Mouse (Mus musculus): Measurements from ENCODE around the gene Scand1. TPM values are rescaled to one million over a fixed set of nuclear protein-coding genes. Genes with fewer than 3 reads are reported as not detected.

Scand1 gene
- polyA plus RNA-seq, 1 experiment from 2014 or later: 31.3 TPM

DNA sequence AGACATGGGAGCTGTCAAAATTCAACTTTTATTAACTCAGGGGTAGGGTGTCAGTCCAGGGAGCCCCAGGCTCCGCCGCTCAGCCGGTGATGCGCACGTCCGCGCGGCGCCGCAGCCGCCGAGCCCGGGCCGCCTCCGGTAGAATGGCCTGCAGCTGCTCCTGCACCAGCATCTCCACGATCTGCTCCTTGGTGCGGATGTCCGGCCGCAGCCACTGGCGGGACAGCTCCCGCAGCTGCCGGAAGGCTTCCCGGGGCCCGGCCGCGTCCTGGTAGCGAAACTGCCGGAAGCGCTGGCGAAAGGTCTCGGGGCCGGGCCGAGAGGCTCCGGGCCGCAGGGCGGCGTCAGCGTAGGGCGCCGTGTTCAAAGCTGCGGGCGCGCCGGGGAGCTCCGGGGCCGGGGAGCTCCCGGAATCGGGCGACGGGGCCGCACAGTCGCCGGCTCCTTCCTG is 638 bp downstream of the Scand1 start:
- Histone ChIP-seq H3K4me3 (replicated peaks; ENCODE audit: low read length) (peak overlapping the region; percentile 96), H3K27me3 (ENCODE audit: control insufficient read depth, insufficient read depth, low read length) (no peaks in the 10 kb centered on the region), H3K4me1 (ENCODE audit: control insufficient read depth, insufficient read depth, low read length) (peaks cover 9% of the 10 kb centered on the region), H3K9ac (ENCODE audit: low read length) (peak overlapping the region; percentile 97), H3K36me3 (ENCODE audit: control insufficient read depth, insufficient read depth, low read length) (no peaks in the 10 kb centered on the region), H3K27ac (ENCODE audit: low read length) (peak overlapping the region; percentile 99), H3K9me3 (replicated peaks; ENCODE audit: control insufficient read depth, low read length) (peaks cover 2% of the 10 kb centered on the region; the same call in 1 of the 2 replicates), H3K4me2 (ENCODE audit: low read depth, low read length) (peak overlapping the region; percentile 82)
- ATAC-seq (ENCODE audit: insufficient read depth, low FRiP score): peak; percentile 81
- under 1% methylated on average over 53 of the region's 53 CpGs for WGBS

DNA sequence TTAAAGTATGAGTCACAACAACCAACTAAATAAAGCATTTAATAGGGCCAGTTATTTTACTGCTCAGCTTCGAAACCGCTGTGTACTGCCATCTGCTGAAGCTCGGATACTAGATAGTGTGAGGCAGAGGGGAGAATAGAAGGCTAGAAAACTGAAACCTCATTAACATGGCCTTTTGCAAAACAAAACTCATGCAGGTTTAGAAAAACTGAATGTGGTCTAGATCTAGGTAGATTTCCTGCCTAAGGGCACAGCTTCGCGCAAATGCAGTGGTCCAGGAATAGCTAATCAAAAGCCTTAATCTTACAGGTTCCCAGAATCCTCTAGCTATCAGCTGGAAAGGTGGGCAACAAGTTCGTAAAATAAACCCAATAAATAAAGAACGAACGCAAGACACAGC is 1.1 kb downstream of the Scand1 start:
- no peaks in the 10 kb centered on the region for H3K27me3 ChIP-seq (ENCODE audit: control insufficient read depth, insufficient read depth, low read length)
- 20% methylated on average over 8 of the region's 8 CpGs for WGBS
- peaks cover 2% of the 10 kb centered on the region; the same call in 1 of the 2 replicates for H3K9me3 ChIP-seq (replicated peaks; ENCODE audit: control insufficient read depth, low read length)
- peak overlapping the region; percentile 96 for H3K4me3 ChIP-seq (replicated peaks; ENCODE audit: low read length)
- H3K27ac ChIP-seq (ENCODE audit: low read length): peak overlapping the region; percentile 99
- H3K4me1 ChIP-seq (ENCODE audit: control insufficient read depth, insufficient read depth, low read length): peaks cover 9% of the 10 kb centered on the region
- H3K36me3 ChIP-seq (ENCODE audit: control insufficient read depth, insufficient read depth, low read length): no peaks in the 10 kb centered on the region
- peak overlapping the region; percentile 97 for H3K9ac ChIP-seq (ENCODE audit: low read length)
- no peak for ATAC-seq (ENCODE audit: insufficient read depth, low FRiP score)
- peak overlapping the region; percentile 82 for H3K4me2 ChIP-seq (ENCODE audit: low read depth, low read length)

DNA sequence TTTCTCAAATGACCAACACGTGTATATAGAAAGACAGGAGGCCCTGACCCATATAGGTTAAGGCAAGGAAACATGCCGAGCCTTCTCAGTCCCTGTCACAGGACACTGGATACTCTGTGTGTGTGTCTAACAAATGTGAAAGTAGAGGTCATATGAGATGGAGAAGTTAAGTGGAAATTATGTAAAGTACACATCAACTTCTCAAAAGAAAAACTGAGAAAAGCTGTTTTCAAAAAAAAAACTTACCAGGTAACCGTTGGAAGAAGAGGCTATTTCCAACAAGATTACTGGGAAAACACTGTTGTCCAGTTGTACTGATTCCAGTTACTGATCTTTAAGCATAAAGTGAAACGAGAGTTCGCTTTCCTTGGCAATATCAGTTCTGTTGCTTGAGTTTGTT is 1.6 kb downstream of the Scand1 start:
- no peak for ATAC-seq (ENCODE audit: insufficient read depth, low FRiP score)
- H3K4me3 ChIP-seq (replicated peaks; ENCODE audit: low read length): no peak overlapping the region
- 90% methylated on average over 5 of the region's 5 CpGs for WGBS
- H3K27me3 ChIP-seq (ENCODE audit: control insufficient read depth, insufficient read depth, low read length): no peaks in the 10 kb centered on the region
- H3K27ac ChIP-seq (ENCODE audit: low read length): 0 out of 2 replicates have a peak overlapping the region, but pooled peaks have one; percentile 99
- H3K9ac ChIP-seq (ENCODE audit: low read length): no peak overlapping the region
- H3K9me3 ChIP-seq (replicated peaks; ENCODE audit: control insufficient read depth, low read length): peaks cover 2% of the 10 kb centered on the region; the same call in 1 of the 2 replicates
- peak overlapping the region; percentile 82; the same call in 1 of the 2 replicates for H3K4me2 ChIP-seq (ENCODE audit: low read depth, low read length)
- peaks cover 9% of the 10 kb centered on the region for H3K4me1 ChIP-seq (ENCODE audit: control insufficient read depth, insufficient read depth, low read length)
- H3K36me3 ChIP-seq (ENCODE audit: control insufficient read depth, insufficient read depth, low read length): no peaks in the 10 kb centered on the region

DNA sequence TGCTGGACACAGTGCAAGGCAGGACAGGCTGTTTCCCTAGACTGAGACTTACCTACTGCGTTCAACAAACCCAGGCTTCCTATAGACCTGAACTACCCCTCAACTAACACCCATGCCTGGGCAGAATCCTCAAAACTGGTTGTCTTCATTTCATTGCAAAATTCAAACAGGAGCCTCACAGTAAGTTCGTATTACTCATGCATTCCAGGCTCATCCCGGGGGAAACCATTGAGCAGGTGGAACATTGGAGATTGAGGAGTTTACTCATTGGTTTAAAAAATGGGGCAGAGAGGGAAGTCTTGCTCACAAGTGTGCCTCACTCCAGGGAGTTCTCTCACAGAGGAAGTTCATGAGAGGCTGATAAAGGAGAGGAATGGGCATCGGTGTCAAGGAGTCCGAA is 2.0 kb downstream of the Scand1 start:
- no peak overlapping the region for H3K4me2 ChIP-seq (ENCODE audit: low read depth, low read length)
- H3K27me3 ChIP-seq (ENCODE audit: control insufficient read depth, insufficient read depth, low read length): no peaks in the 10 kb centered on the region
- ATAC-seq (ENCODE audit: insufficient read depth, low FRiP score): no peak

DNA sequence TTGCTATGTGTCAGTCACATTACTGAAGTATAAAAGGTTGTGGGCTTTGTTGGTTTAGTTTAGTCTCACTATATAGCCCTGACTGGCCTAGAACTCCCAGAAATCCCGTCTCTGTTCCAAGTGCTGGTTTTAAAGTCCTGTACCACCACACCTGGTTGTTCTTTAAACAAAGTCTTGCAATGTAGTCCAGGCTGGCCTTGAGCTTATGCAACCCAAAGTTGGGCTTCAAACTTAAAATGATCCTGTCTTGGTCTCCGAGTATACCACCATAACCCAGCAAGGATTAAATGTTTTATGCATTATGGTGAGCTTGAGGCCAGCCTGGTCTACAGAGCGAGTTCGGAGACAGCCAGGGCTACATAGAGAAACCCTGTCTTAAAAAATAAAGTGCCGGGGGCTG is 2.6 kb downstream of the Scand1 start:
- no peak for ATAC-seq (ENCODE audit: insufficient read depth, low FRiP score)
- 91% methylated on average over 5 of the region's 5 CpGs for WGBS
- no peaks in the 10 kb centered on the region for H3K36me3 ChIP-seq (ENCODE audit: control insufficient read depth, insufficient read depth, low read length)
- H3K4me2 ChIP-seq (ENCODE audit: low read depth, low read length): no peak overlapping the region
- H3K4me1 ChIP-seq (ENCODE audit: control insufficient read depth, insufficient read depth, low read length): peaks cover 9% of the 10 kb centered on the region
- no peak overlapping the region for H3K4me3 ChIP-seq (replicated peaks; ENCODE audit: low read length)
- H3K9me3 ChIP-seq (replicated peaks; ENCODE audit: control insufficient read depth, low read length): peaks cover 2% of the 10 kb centered on the region; the same call in 1 of the 2 replicates
- H3K9ac ChIP-seq (ENCODE audit: low read length): no peak overlapping the region
- no peaks in the 10 kb centered on the region for H3K27me3 ChIP-seq (ENCODE audit: control insufficient read depth, insufficient read depth, low read length)
- no peak overlapping the region for H3K27ac ChIP-seq (ENCODE audit: low read length)

More for the DNA sequence above, 2.0 kb downstream of the Scand1 start:
- WGBS: 92% methylated on average over 5 of the region's 5 CpGs
- Histone ChIP-seq H3K9ac (ENCODE audit: low read length) (no peak overlapping the region), H3K9me3 (replicated peaks; ENCODE audit: control insufficient read depth, low read length) (peaks cover 2% of the 10 kb centered on the region; the same call in 1 of the 2 replicates), H3K4me3 (replicated peaks; ENCODE audit: low read length) (no peak overlapping the region), H3K4me1 (ENCODE audit: control insufficient read depth, insufficient read depth, low read length) (peaks cover 9% of the 10 kb centered on the region), H3K36me3 (ENCODE audit: control insufficient read depth, insufficient read depth, low read length) (no peaks in the 10 kb centered on the region), H3K27ac (ENCODE audit: low read length) (no peak overlapping the region)

DNA sequence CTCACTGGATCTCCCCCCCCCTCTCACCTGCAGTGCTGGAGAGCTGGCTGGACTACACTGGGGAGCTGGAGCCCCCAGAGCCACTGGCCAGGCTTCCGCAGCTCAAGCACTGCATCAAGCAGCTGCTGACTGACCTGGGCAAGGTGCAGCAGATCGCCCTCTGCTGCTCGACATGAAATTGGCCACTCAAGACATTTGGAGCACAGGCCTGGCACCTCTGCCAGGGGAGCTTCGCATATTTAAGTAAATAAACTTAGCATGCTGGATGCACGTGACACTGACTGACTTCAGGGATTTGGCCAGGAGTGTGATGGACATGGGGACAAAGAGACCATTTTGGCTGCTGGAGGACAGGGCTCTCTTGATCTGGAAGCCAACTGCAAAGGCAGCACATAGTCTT is 5.2 kb downstream of the Scand1 start:
- Histone ChIP-seq H3K4me3 (replicated peaks; ENCODE audit: low read length) (no peak overlapping the region), H3K4me1 (ENCODE audit: control insufficient read depth, insufficient read depth, low read length) (peaks cover 4% of the 10 kb centered on the region; the same call in 1 of the 2 replicates), H3K9me3 (replicated peaks; ENCODE audit: control insufficient read depth, low read length) (no peaks in the 10 kb centered on the region), H3K27ac (ENCODE audit: low read length) (no peak overlapping the region), H3K9ac (ENCODE audit: low read length) (no peak overlapping the region), H3K4me2 (ENCODE audit: low read depth, low read length) (no peak overlapping the region), H3K36me3 (ENCODE audit: control insufficient read depth, insufficient read depth, low read length) (0 out of 2 replicates have a peak, but pooled peaks cover 2% of the 10 kb centered on the region), H3K27me3 (ENCODE audit: control insufficient read depth, insufficient read depth, low read length) (no peaks in the 10 kb centered on the region)
- no peak for ATAC-seq (ENCODE audit: insufficient read depth, low FRiP score)
- WGBS: 53% methylated on average over 5 of the region's 5 CpGs

DNA sequence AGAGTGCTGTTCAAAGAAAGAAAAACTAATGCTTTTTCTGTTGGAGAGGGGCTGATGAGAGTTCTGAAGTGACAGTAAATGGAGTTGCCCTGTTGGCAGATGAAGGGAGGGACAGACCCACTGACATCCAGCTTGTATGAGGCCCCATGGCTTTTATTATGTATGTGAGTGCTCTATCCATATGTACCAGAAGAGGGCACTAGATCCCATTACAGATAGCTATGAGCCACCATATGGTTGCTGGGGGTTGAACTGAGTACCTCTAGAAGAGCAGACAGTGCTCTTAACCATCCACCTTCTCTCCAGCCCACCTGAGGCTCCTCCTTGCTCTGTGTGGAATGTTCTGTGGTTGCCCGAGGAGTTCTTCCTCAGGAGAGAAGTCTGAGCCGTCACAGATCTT is 6.7 kb downstream of the Scand1 start:
- Histone ChIP-seq H3K9ac (ENCODE audit: low read length) (no peak overlapping the region), H3K27me3 (ENCODE audit: control insufficient read depth, insufficient read depth, low read length) (no peaks in the 10 kb centered on the region), H3K27ac (ENCODE audit: low read length) (no peak overlapping the region), H3K4me2 (ENCODE audit: low read depth, low read length) (no peak overlapping the region), H3K4me3 (replicated peaks; ENCODE audit: low read length) (no peak overlapping the region), H3K4me1 (ENCODE audit: control insufficient read depth, insufficient read depth, low read length) (no peaks in the 10 kb centered on the region), H3K9me3 (replicated peaks; ENCODE audit: control insufficient read depth, low read length) (no peaks in the 10 kb centered on the region), H3K36me3 (ENCODE audit: control insufficient read depth, insufficient read depth, low read length) (0 out of 2 replicates have a peak, but pooled peaks cover 2% of the 10 kb centered on the region)
- ATAC-seq (ENCODE audit: insufficient read depth, low FRiP score): peak; percentile 71
- 87% methylated on average over 2 of the region's 2 CpGs for WGBS

DNA sequence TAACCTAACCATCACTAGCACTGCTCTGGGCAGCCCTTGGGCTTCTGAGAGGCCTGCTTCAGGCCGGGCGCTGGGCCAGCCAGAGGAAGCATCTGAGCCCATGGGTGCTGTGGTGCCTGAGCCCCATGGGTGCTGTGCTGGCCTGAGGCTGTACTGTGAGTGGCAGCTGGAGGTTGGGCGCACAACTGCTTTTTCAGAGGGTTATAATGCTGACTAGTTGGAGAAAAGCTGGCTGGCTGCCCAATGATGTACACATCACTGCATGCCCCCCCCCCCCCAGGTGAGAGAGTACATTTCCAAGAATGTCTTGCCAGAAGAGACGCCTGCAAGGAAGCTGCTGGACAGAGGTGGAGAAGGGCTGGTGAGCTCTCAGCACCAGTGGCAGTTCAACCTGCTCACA is 8.2 kb downstream of the Scand1 start:
- no peak overlapping the region for H3K4me2 ChIP-seq (ENCODE audit: low read depth, low read length)
- 0 out of 2 replicates have a peak, but pooled peaks cover 6% of the 10 kb centered on the region for H3K36me3 ChIP-seq (ENCODE audit: control insufficient read depth, insufficient read depth, low read length)
- H3K27ac ChIP-seq (ENCODE audit: low read length): no peak overlapping the region
- WGBS: 92% methylated on average over 4 of the region's 4 CpGs
- H3K9ac ChIP-seq (ENCODE audit: low read length): no peak overlapping the region
- no peak overlapping the region for H3K4me3 ChIP-seq (replicated peaks; ENCODE audit: low read length)
- no peaks in the 10 kb centered on the region for H3K4me1 ChIP-seq (ENCODE audit: control insufficient read depth, insufficient read depth, low read length)
- ATAC-seq (ENCODE audit: insufficient read depth, low FRiP score): no peak
- H3K27me3 ChIP-seq (ENCODE audit: control insufficient read depth, insufficient read depth, low read length): no peaks in the 10 kb centered on the region
- no peaks in the 10 kb centered on the region for H3K9me3 ChIP-seq (replicated peaks; ENCODE audit: control insufficient read depth, low read length)

DNA sequence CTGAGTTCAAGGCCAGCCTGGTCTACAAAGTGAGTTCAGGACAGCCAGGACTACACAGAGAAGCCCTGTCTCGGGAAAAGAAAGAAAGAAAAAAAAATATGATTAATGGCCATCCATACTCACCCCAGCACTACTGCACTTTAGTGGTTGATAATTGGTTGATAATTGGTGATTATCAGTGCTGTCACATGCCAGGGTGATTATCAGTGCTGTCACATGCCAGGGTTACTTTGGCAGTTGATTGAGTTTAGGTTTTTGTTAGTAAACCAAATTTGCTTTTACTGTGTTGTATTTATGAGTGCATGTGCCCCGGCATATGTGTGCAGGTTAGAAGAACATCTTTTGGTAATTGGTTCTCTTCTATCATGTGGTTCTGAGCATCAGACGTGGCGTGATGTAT is 10.4 kb downstream of the Scand1 start:
- H3K4me3 ChIP-seq (replicated peaks; ENCODE audit: low read length): no peak overlapping the region
- H3K9ac ChIP-seq (ENCODE audit: low read length): no peak overlapping the region
- H3K36me3 ChIP-seq (ENCODE audit: control insufficient read depth, insufficient read depth, low read length): 0 out of 2 replicates have a peak, but pooled peaks cover 6% of the 10 kb centered on the region
- no peak overlapping the region for H3K4me2 ChIP-seq (ENCODE audit: low read depth, low read length)
- no peaks in the 10 kb centered on the region for H3K9me3 ChIP-seq (replicated peaks; ENCODE audit: control insufficient read depth, low read length)
- 79% methylated on average over 4 of the region's 4 CpGs for WGBS
- H3K27ac ChIP-seq (ENCODE audit: low read length): no peak overlapping the region
- H3K27me3 ChIP-seq (ENCODE audit: control insufficient read depth, insufficient read depth, low read length): no peaks in the 10 kb centered on the region
- no peak for ATAC-seq (ENCODE audit: insufficient read depth, low FRiP score)
- no peaks in the 10 kb centered on the region for H3K4me1 ChIP-seq (ENCODE audit: control insufficient read depth, insufficient read depth, low read length)

Measured in stomach, embryonic 16.5 days (tissue).